In genomic region chr16:10933372-10933771, GRCm38 (mm10) we compare ENCODE assay signal across 16 mouse cellular contexts.
DNase-seq lines count a peak whose midpoint lies in the region; ATAC-seq lines count a peak whose summit lies in the region.
"Had no signal": no experiment of that assay in that cellular context is flagged by ENCODE, and none has a peak within 500 bp of the region (broad histone marks: within the 10 kb centered on the region; RNA-seq: fewer than 3 reads in every experiment).

No protein-coding gene starts in this region.

- peak overlapping the region; percentile 75 for H3K27ac ChIP-seq in hindbrain, embryonic 10.5 days
- no peak overlapping the region for H3K27ac ChIP-seq in hindbrain, embryonic 12.5 days
- H3K27ac ChIP-seq in midbrain, embryonic 10.5 days (replicated peaks), result peak overlapping the region; percentile 88
- no peak overlapping the region for H3K27ac ChIP-seq in midbrain, embryonic 11.5 days (ENCODE audit: low read depth, low read length)
- H3K27ac ChIP-seq: neural tube, embryonic 13.5 days; stomach, embryonic 15.5 days had no signal

- DNase-seq in hindbrain, embryonic 10.5 days (ENCODE audit: low spot score), result no peak
- no peak for DNase-seq in midbrain, embryonic 10.5 days (ENCODE audit: low spot score)
- no peak for DNase-seq in midbrain, embryonic 11.5 days (ENCODE audit: low spot score, missing footprints)
- peak; percentile 39 to 62 for DNase-seq in cerebellum, adult 18-20 months
- no peak for DNase-seq in frontal cortex, adult 2 months (ENCODE audit: extremely low spot score in 1 of 2, low spot score in 1 of 2)
- DNase-seq in frontal cortex, postnatal 10 days (ENCODE audit: low spot score in 2 of 2), result no peak
- DNase-seq: embryo, embryonic 11 days; forebrain, postnatal 0 days; gastrocnemius, postnatal 25 days; kidney, postnatal 10 days; layer of hippocampus, adult 9-11 months; lung, postnatal 4 days had no signal

- H3K9me3 ChIP-seq in hindbrain, embryonic 10.5 days, result peaks cover 16% of the 10 kb centered on the region
- peaks cover 15% of the 10 kb centered on the region for H3K9me3 ChIP-seq in hindbrain, embryonic 12.5 days (replicated peaks)
- peaks cover 22% of the 10 kb centered on the region for H3K9me3 ChIP-seq in midbrain, embryonic 10.5 days (replicated peaks)
- H3K9me3 ChIP-seq in midbrain, embryonic 11.5 days (ENCODE audit: control insufficient read depth, low read length), result no peaks in the 10 kb centered on the region
- H3K9me3 ChIP-seq: stomach, embryonic 15.5 days had no signal

- no peaks in the 10 kb centered on the region for H3K27me3 ChIP-seq in hindbrain, embryonic 10.5 days (ENCODE audit: insufficient read depth, poor library complexity, severe bottlenecking)
- no peaks in the 10 kb centered on the region for H3K27me3 ChIP-seq in hindbrain, embryonic 12.5 days
- H3K27me3 ChIP-seq in midbrain, embryonic 10.5 days (ENCODE audit: low read depth, poor library complexity, severe bottlenecking), result no peaks in the 10 kb centered on the region
- H3K27me3 ChIP-seq in midbrain, embryonic 11.5 days (ENCODE audit: control insufficient read depth, insufficient read depth, low read length), result no peaks in the 10 kb centered on the region
- H3K27me3 ChIP-seq: neural tube, embryonic 13.5 days; stomach, embryonic 15.5 days had no signal

- H3K4me1 ChIP-seq in hindbrain, embryonic 10.5 days (replicated peaks), result peaks cover 39% of the 10 kb centered on the region
- peaks cover 8% of the 10 kb centered on the region; the same call in 1 of the 2 replicates for H3K4me1 ChIP-seq in hindbrain, embryonic 12.5 days
- H3K4me1 ChIP-seq in midbrain, embryonic 10.5 days, result peaks cover 40% of the 10 kb centered on the region
- H3K4me1 ChIP-seq in midbrain, embryonic 11.5 days (ENCODE audit: control insufficient read depth, insufficient read depth, low read length), result peaks cover 13% of the 10 kb centered on the region
- H3K4me1 ChIP-seq: neural tube, embryonic 13.5 days; stomach, embryonic 15.5 days had no signal

- ATAC-seq in hindbrain, embryonic 12.5 days (ENCODE audit: low FRiP score), result no peak
- no peak for ATAC-seq in midbrain, embryonic 11.5 days (ENCODE audit: low FRiP score)
- ATAC-seq: forebrain, postnatal 0 days had no signal

- WGBS in hindbrain, embryonic 10.5 days, result 87% methylated on average over 3 of the region's 3 CpGs
- 87% methylated on average over 3 of the region's 3 CpGs for WGBS in hindbrain, embryonic 12.5 days
- 91% methylated on average over 3 of the region's 3 CpGs for WGBS in midbrain, embryonic 10.5 days
- 80% methylated on average over 3 of the region's 3 CpGs for WGBS in midbrain, embryonic 11.5 days

- H3K4me2 ChIP-seq in hindbrain, embryonic 12.5 days (replicated peaks), result no peak overlapping the region
- H3K4me2 ChIP-seq in midbrain, embryonic 11.5 days, result no peak overlapping the region
- H3K4me2 ChIP-seq: heart, embryonic 11.5 days; neural tube, embryonic 13.5 days; stomach, embryonic 15.5 days had no signal

- no peaks in the 10 kb centered on the region for H3K36me3 ChIP-seq in hindbrain, embryonic 10.5 days
- no peaks in the 10 kb centered on the region for H3K36me3 ChIP-seq in hindbrain, embryonic 12.5 days
- H3K36me3 ChIP-seq in midbrain, embryonic 10.5 days, result no peaks in the 10 kb centered on the region; the same call in 1 of the 2 replicates
- H3K36me3 ChIP-seq in midbrain, embryonic 11.5 days (ENCODE audit: control insufficient read depth, insufficient read depth, low read length), result no peaks in the 10 kb centered on the region
- H3K36me3 ChIP-seq: neural tube, embryonic 13.5 days; stomach, embryonic 15.5 days had no signal

- no peak overlapping the region for H3K9ac ChIP-seq in hindbrain, embryonic 12.5 days
- H3K9ac ChIP-seq in midbrain, embryonic 11.5 days (ENCODE audit: low read length), result no peak overlapping the region
- H3K9ac ChIP-seq: forebrain, postnatal 0 days; neural tube, embryonic 13.5 days; stomach, embryonic 15.5 days had no signal

- no peak overlapping the region for H3K4me3 ChIP-seq in hindbrain, embryonic 10.5 days
- no peak overlapping the region for H3K4me3 ChIP-seq in hindbrain, embryonic 12.5 days
- H3K4me3 ChIP-seq in midbrain, embryonic 10.5 days, result no peak overlapping the region
- no peak overlapping the region for H3K4me3 ChIP-seq in midbrain, embryonic 11.5 days (ENCODE audit: low read depth, low read length)
- H3K4me3 ChIP-seq: neural tube, embryonic 13.5 days; stomach, embryonic 15.5 days had no signal

Comparison
In these comparisons a context has a peak if more than half of its experiments do, and no peak if none do; other contexts are left out.
1. H3K27ac ChIP-seq: peak in hindbrain, embryonic 10.5 days (single experiment) and midbrain, embryonic 10.5 days (single experiment); none in hindbrain, embryonic 12.5 days (single experiment) and midbrain, embryonic 11.5 days (single experiment).
2. DNase-seq: peak in cerebellum, adult 18-20 months (2 of 2); none in hindbrain, embryonic 10.5 days (single experiment), midbrain, embryonic 10.5 days (single experiment), midbrain, embryonic 11.5 days (single experiment), frontal cortex, adult 2 months (0 of 2) and frontal cortex, postnatal 10 days (0 of 2).